Mouse (Mus musculus) kidney, adult 18-20 months (tissue): ENCODE results near the gene Maml3.

Experiments used
- DNase-seq: peaks from one replicate; pipeline ENCODE4 v3.0.0; 2021

Maml3 gene

GRCm38 (mm10) chr3:52088458-52089341 is 16.2 kb downstream of the Maml3 start:
- DNase-seq, result peak; percentile 93

GRCm38 (mm10) chr3:52087636-52088280 is 17.1 kb downstream of the Maml3 start:
- DNase-seq, result no peak

GRCm38 (mm10) chr3:52078763-52079162 is 26.1 kb downstream of the Maml3 start:
- no peak for DNase-seq

GRCm38 (mm10) chr3:52073959-52074358 is 30.9 kb downstream of the Maml3 start:
- no peak for DNase-seq

- no peak for DNase-seq
These were observed 32.9 kb downstream of the Maml3 start for GRCm38 (mm10) chr3:52071996-52072395.

- DNase-seq, result no peak
These were observed 34.8 kb downstream of the Maml3 start for GRCm38 (mm10) chr3:52070163-52070478.

GRCm38 (mm10) chr3:52069304-52070162 is 35.3 kb downstream of the Maml3 start:
- DNase-seq, result peak; percentile 61

GRCm38 (mm10) chr3:52068885-52069284 is 36.0 kb downstream of the Maml3 start:
- DNase-seq, result no peak

- DNase-seq, result no peak
These were observed 37.7 kb downstream of the Maml3 start for GRCm38 (mm10) chr3:52067181-52067580.

GRCm38 (mm10) chr3:52066142-52066541 is 38.7 kb downstream of the Maml3 start:
- DNase-seq, result no peak

- DNase-seq, result no peak
These were observed 41.6 kb downstream of the Maml3 start for GRCm38 (mm10) chr3:52063261-52063655.

- DNase-seq, result no peak
These were observed 42.3 kb downstream of the Maml3 start for GRCm38 (mm10) chr3:52062389-52063260.

- DNase-seq, result no peak
These were observed 43.1 kb downstream of the Maml3 start for GRCm38 (mm10) chr3:52061472-52062388.

GRCm38 (mm10) chr3:52060886-52061285 is 44.0 kb downstream of the Maml3 start:
- no peak for DNase-seq

- DNase-seq, result no peak
These were observed 53.1 kb downstream of the Maml3 start for GRCm38 (mm10) chr3:52051801-52052200.

- DNase-seq, result no peak
These were observed 56.8 kb downstream of the Maml3 start for GRCm38 (mm10) chr3:52048082-52048481.

- DNase-seq, result no peak
These were observed 57.3 kb downstream of the Maml3 start for GRCm38 (mm10) chr3:52047537-52047936.

- DNase-seq, result peak; percentile 96
These were observed 57.9 kb downstream of the Maml3 start for GRCm38 (mm10) chr3:52046895-52047372.

GRCm38 (mm10) chr3:52046027-52046700 is 58.7 kb downstream of the Maml3 start:
- DNase-seq, result peak; percentile 84

- peak; percentile 26 for DNase-seq
These were observed 59.6 kb downstream of the Maml3 start for GRCm38 (mm10) chr3:52045221-52045641.
